ENCODE assay signal across 8 mouse cellular contexts in genomic region chr3:144616654-144617425, GRCm38 (mm10). TPM values are rescaled to one million over a fixed set of nuclear protein-coding genes. Genes with fewer than 3 reads are reported as not detected.
DNase-seq lines count a peak whose midpoint lies in the region; ATAC-seq lines count a peak whose summit lies in the region.

No protein-coding gene starts in this region.

- H3K4me1 ChIP-seq in intestine, embryonic 16.5 days (ENCODE audit: control insufficient read depth, insufficient read depth, low read length): peaks cover 18% of the 10 kb centered on the region
- peaks cover 18% of the 10 kb centered on the region for H3K4me1 ChIP-seq in midbrain, embryonic 10.5 days

- H3K36me3 ChIP-seq in intestine, embryonic 16.5 days (ENCODE audit: control insufficient read depth, insufficient read depth, low read length): no peaks in the 10 kb centered on the region
- no peaks in the 10 kb centered on the region for H3K36me3 ChIP-seq in midbrain, embryonic 10.5 days

- intact Hi-C loops in left cerebral cortex, postnatal 25 days (cut with DNase I): loop anchor here (1.0 to 5.0 kb wide), 4 partner anchors 46 to 164 kb away; partner anchors contain the start of genes Hs2st1, Selenof and Sh3glb1

- H3K4me2 ChIP-seq in intestine, embryonic 16.5 days (ENCODE audit: low read depth, low read length): 0 out of 2 replicates have a peak overlapping the region, but pooled peaks have one; percentile 7

- ATAC-seq in intestine, embryonic 16.5 days: peak; percentile 84

- WGBS in intestine, embryonic 16.5 days: 60% methylated on average over 8 of the region's 8 CpGs
- WGBS in midbrain, embryonic 10.5 days: 71% methylated on average over 8 of the region's 8 CpGs

- no peaks in the 10 kb centered on the region; the same call in 1 of the 2 replicates for H3K9me3 ChIP-seq in intestine, embryonic 16.5 days (ENCODE audit: control insufficient read depth, low read length)
- 0 out of 2 replicates have a peak, but pooled peaks cover 3% of the 10 kb centered on the region for H3K9me3 ChIP-seq in midbrain, embryonic 10.5 days (replicated peaks)

- no peak overlapping the region for H3K9ac ChIP-seq in intestine, embryonic 16.5 days (ENCODE audit: low read depth, low read length)

- peak; percentile 70 for DNase-seq in adrenal gland, adult 8-10 months
- DNase-seq in embryo, embryonic 11.5 days (ENCODE audit: low read depth, low spot score): peak; percentile 77
- peak; percentile 73 to 86 for DNase-seq in gastrocnemius, postnatal 4 days (ENCODE audit: low spot score in 2 of 2)
- peak; percentile 84 to 92 for DNase-seq in left cerebral cortex, postnatal 25 days (ENCODE audit: low spot score in 2 of 2)
- peak; percentile 83 for DNase-seq in midbrain, embryonic 10.5 days (ENCODE audit: low spot score)
- peak; percentile 60 to 75 for DNase-seq in right cerebral cortex, postnatal 36 days (ENCODE audit: low spot score in 2 of 2)
- DNase-seq in urinary bladder, postnatal 4 days (ENCODE audit: low spot score in 2 of 2): peak; percentile 67 to 85

- H3K27me3 ChIP-seq in intestine, embryonic 16.5 days (replicated peaks; ENCODE audit: control insufficient read depth, insufficient read depth, low read length): no peaks in the 10 kb centered on the region
- H3K27me3 ChIP-seq in midbrain, embryonic 10.5 days (ENCODE audit: low read depth, poor library complexity, severe bottlenecking): no peaks in the 10 kb centered on the region

- H3K4me3 ChIP-seq in intestine, embryonic 16.5 days (ENCODE audit: low read length): no peak overlapping the region
- no peak overlapping the region for H3K4me3 ChIP-seq in midbrain, embryonic 10.5 days

- 0 out of 2 replicates have a peak overlapping the region, but pooled peaks have one; percentile 5 for H3K27ac ChIP-seq in intestine, embryonic 16.5 days (ENCODE audit: low read length)
- H3K27ac ChIP-seq in midbrain, embryonic 10.5 days (replicated peaks): peak overlapping the region; percentile 52

RNA-seq across cellular contexts. Expression of gene Selenof, which starts 46.7 kb away (rescaled TPM):
- 100 to 1,000 TPM; 329 to 408 (median 334) TPM for total RNA-seq in adrenal gland, adult 8-10 months (2022)
- 100 to 1,000 TPM; 226 to 228 TPM for total RNA-seq in gastrocnemius, postnatal 4 days (2021)
- 597 and 626 TPM in 2 replicates for polyA plus RNA-seq in intestine, embryonic 16.5 days (2015; fragmentation: Nextera tagmentation; extraction: Ambion mirVana)
- 100 to 1,000 TPM; 221 to 233 TPM for total RNA-seq in left cerebral cortex, postnatal 25 days (2021)
- 513 and 526 TPM in 2 replicates for polyA plus RNA-seq in midbrain, embryonic 10.5 days (2016; fragmentation: Nextera tagmentation; extraction: Ambion mirVana)

RNA-seq across cellular contexts. Expression of gene Hs2st1, which starts 46.9 kb away (rescaled TPM):
- 10 to 100 TPM; 14.7 to 23.9 (median 17.6) TPM for total RNA-seq in adrenal gland, adult 8-10 months (2022)
- 10 to 100 TPM; 36.7 to 37.7 TPM for total RNA-seq in gastrocnemius, postnatal 4 days (2021)
- polyA plus RNA-seq in intestine, embryonic 16.5 days (2015; fragmentation: Nextera tagmentation; extraction: Ambion mirVana): 6.2 and 6.4 TPM in 2 replicates
- total RNA-seq in left cerebral cortex, postnatal 25 days (2021): 10 to 100 TPM; 49.4 to 52.5 TPM
- 14.9 and 15.1 TPM in 2 replicates for polyA plus RNA-seq in midbrain, embryonic 10.5 days (2016; fragmentation: Nextera tagmentation; extraction: Ambion mirVana)
